Mouse (Mus musculus): ENCODE measurements around the gene Cux1. TPM values are rescaled to one million over a fixed set of nuclear protein-coding genes. Genes with fewer than 3 reads are reported as not detected.

Cux1 gene
- polyA plus RNA-seq, 1 experiment from 2014 or later: 130 TPM

- no peaks in the 10 kb centered on the region for H3K4me1 ChIP-seq (ENCODE audit: control insufficient read depth, insufficient read depth, low read length)
- 89% methylated on average over 2 of the region's 2 CpGs for WGBS
- DNase-seq (ENCODE audit: low spot score, missing footprints): no peak
- H3K27me3 ChIP-seq (ENCODE audit: control insufficient read depth, insufficient read depth, low read length): no peaks in the 10 kb centered on the region
- no peak overlapping the region for H3K9ac ChIP-seq (ENCODE audit: low read length)
- H3K36me3 ChIP-seq (ENCODE audit: control insufficient read depth, insufficient read depth, low read length): no peaks in the 10 kb centered on the region
- no peak overlapping the region for H3K4me3 ChIP-seq (ENCODE audit: low read depth, low read length)
- no peak for ATAC-seq (ENCODE audit: low FRiP score)
- H3K9me3 ChIP-seq (ENCODE audit: control insufficient read depth, low read length): no peaks in the 10 kb centered on the region
- no peak overlapping the region for H3K4me2 ChIP-seq
- H3K27ac ChIP-seq (ENCODE audit: low read depth, low read length): no peak overlapping the region
Observed at GRCm38 (mm10) chr5:136494288-136494687, 73.0 kb downstream of the Cux1 start.

- Histone ChIP-seq H3K27me3 (ENCODE audit: control insufficient read depth, insufficient read depth, low read length) (no peaks in the 10 kb centered on the region), H3K4me2 (no peak overlapping the region), H3K9me3 (ENCODE audit: control insufficient read depth, low read length) (no peaks in the 10 kb centered on the region), H3K36me3 (ENCODE audit: control insufficient read depth, insufficient read depth, low read length) (no peaks in the 10 kb centered on the region), H3K9ac (ENCODE audit: low read length) (no peak overlapping the region), H3K27ac (ENCODE audit: low read depth, low read length) (no peak overlapping the region), H3K4me1 (ENCODE audit: control insufficient read depth, insufficient read depth, low read length) (no peaks in the 10 kb centered on the region), H3K4me3 (ENCODE audit: low read depth, low read length) (no peak overlapping the region)
- DNase-seq (ENCODE audit: low spot score, missing footprints) (no peak), ATAC-seq (ENCODE audit: low FRiP score) (no peak)
- WGBS: 93% methylated on average over 5 of the region's 5 CpGs
Observed at GRCm38 (mm10) chr5:136489450-136489849, 77.8 kb downstream of the Cux1 start.

GRCm38 (mm10) chr5:136488721-136489120 lies 78.6 kb downstream of the Cux1 start:
- Histone ChIP-seq H3K4me3 (ENCODE audit: low read depth, low read length) (no peak overlapping the region), H3K4me2 (no peak overlapping the region), H3K27ac (ENCODE audit: low read depth, low read length) (no peak overlapping the region), H3K27me3 (ENCODE audit: control insufficient read depth, insufficient read depth, low read length) (no peaks in the 10 kb centered on the region), H3K9me3 (ENCODE audit: control insufficient read depth, low read length) (no peaks in the 10 kb centered on the region), H3K9ac (ENCODE audit: low read length) (no peak overlapping the region), H3K36me3 (ENCODE audit: control insufficient read depth, insufficient read depth, low read length) (no peaks in the 10 kb centered on the region), H3K4me1 (ENCODE audit: control insufficient read depth, insufficient read depth, low read length) (no peaks in the 10 kb centered on the region)
- WGBS: 78% methylated on average over 3 of the region's 3 CpGs
- no peak for DNase-seq (ENCODE audit: low spot score, missing footprints)
- no peak for ATAC-seq (ENCODE audit: low FRiP score)

- H3K9me3 ChIP-seq (ENCODE audit: control insufficient read depth, low read length): no peaks in the 10 kb centered on the region
- no peak overlapping the region for H3K9ac ChIP-seq (ENCODE audit: low read length)
- H3K27me3 ChIP-seq (ENCODE audit: control insufficient read depth, insufficient read depth, low read length): no peaks in the 10 kb centered on the region
- no peak overlapping the region for H3K4me3 ChIP-seq (ENCODE audit: low read depth, low read length)
- no peak for DNase-seq (ENCODE audit: low spot score, missing footprints)
- no peaks in the 10 kb centered on the region for H3K4me1 ChIP-seq (ENCODE audit: control insufficient read depth, insufficient read depth, low read length)
- 87% methylated on average over 1 of the region's 1 CpGs for WGBS
- no peak overlapping the region for H3K27ac ChIP-seq (ENCODE audit: low read depth, low read length)
- H3K4me2 ChIP-seq: no peak overlapping the region
- ATAC-seq (ENCODE audit: low FRiP score): no peak
- H3K36me3 ChIP-seq (ENCODE audit: control insufficient read depth, insufficient read depth, low read length): no peaks in the 10 kb centered on the region
Observed at GRCm38 (mm10) chr5:136488223-136488622, 79.1 kb downstream of the Cux1 start.

- no peaks in the 10 kb centered on the region for H3K36me3 ChIP-seq (ENCODE audit: control insufficient read depth, insufficient read depth, low read length)
- H3K4me1 ChIP-seq (ENCODE audit: control insufficient read depth, insufficient read depth, low read length): no peaks in the 10 kb centered on the region
- no peak overlapping the region for H3K9ac ChIP-seq (ENCODE audit: low read length)
- no peak overlapping the region for H3K27ac ChIP-seq (ENCODE audit: low read depth, low read length)
- no peak overlapping the region for H3K4me2 ChIP-seq
- 85% methylated on average over 11 of the region's 11 CpGs for WGBS
- no peak for ATAC-seq (ENCODE audit: low FRiP score)
- no peak overlapping the region for H3K4me3 ChIP-seq (ENCODE audit: low read depth, low read length)
- H3K9me3 ChIP-seq (ENCODE audit: control insufficient read depth, low read length): no peaks in the 10 kb centered on the region
- no peak for DNase-seq (ENCODE audit: low spot score, missing footprints)
- H3K27me3 ChIP-seq (ENCODE audit: control insufficient read depth, insufficient read depth, low read length): no peaks in the 10 kb centered on the region
Observed at GRCm38 (mm10) chr5:136487397-136488093, 79.7 kb downstream of the Cux1 start.

- 96% methylated on average over 3 of the region's 3 CpGs for WGBS
- H3K27me3 ChIP-seq (ENCODE audit: control insufficient read depth, insufficient read depth, low read length): no peaks in the 10 kb centered on the region
- no peak overlapping the region for H3K27ac ChIP-seq (ENCODE audit: low read depth, low read length)
- no peaks in the 10 kb centered on the region for H3K36me3 ChIP-seq (ENCODE audit: control insufficient read depth, insufficient read depth, low read length)
- no peak overlapping the region for H3K4me2 ChIP-seq
- no peak overlapping the region for H3K9ac ChIP-seq (ENCODE audit: low read length)
- H3K4me3 ChIP-seq (ENCODE audit: low read depth, low read length): no peak overlapping the region
- H3K4me1 ChIP-seq (ENCODE audit: control insufficient read depth, insufficient read depth, low read length): no peaks in the 10 kb centered on the region
- no peaks in the 10 kb centered on the region for H3K9me3 ChIP-seq (ENCODE audit: control insufficient read depth, low read length)
- DNase-seq (ENCODE audit: low spot score, missing footprints): no peak
- ATAC-seq (ENCODE audit: low FRiP score): no peak
Observed at GRCm38 (mm10) chr5:136486401-136486800, 80.9 kb downstream of the Cux1 start.

GRCm38 (mm10) chr5:136485397-136485796 lies 81.9 kb downstream of the Cux1 start:
- WGBS: 95% methylated on average over 6 of the region's 6 CpGs
- Histone ChIP-seq H3K27ac (ENCODE audit: low read depth, low read length) (no peak overlapping the region), H3K27me3 (ENCODE audit: control insufficient read depth, insufficient read depth, low read length) (no peaks in the 10 kb centered on the region), H3K4me1 (ENCODE audit: control insufficient read depth, insufficient read depth, low read length) (no peaks in the 10 kb centered on the region), H3K4me2 (no peak overlapping the region), H3K36me3 (ENCODE audit: control insufficient read depth, insufficient read depth, low read length) (no peaks in the 10 kb centered on the region), H3K4me3 (ENCODE audit: low read depth, low read length) (no peak overlapping the region), H3K9ac (ENCODE audit: low read length) (no peak overlapping the region), H3K9me3 (ENCODE audit: control insufficient read depth, low read length) (no peaks in the 10 kb centered on the region)
- DNase-seq (ENCODE audit: low spot score, missing footprints): no peak
- ATAC-seq (ENCODE audit: low FRiP score): no peak

- Histone ChIP-seq H3K36me3 (ENCODE audit: control insufficient read depth, insufficient read depth, low read length) (no peaks in the 10 kb centered on the region), H3K4me2 (no peak overlapping the region), H3K4me3 (ENCODE audit: low read depth, low read length) (no peak overlapping the region), H3K4me1 (ENCODE audit: control insufficient read depth, insufficient read depth, low read length) (no peaks in the 10 kb centered on the region), H3K27ac (ENCODE audit: low read depth, low read length) (no peak overlapping the region), H3K27me3 (ENCODE audit: control insufficient read depth, insufficient read depth, low read length) (no peaks in the 10 kb centered on the region), H3K9ac (ENCODE audit: low read length) (no peak overlapping the region), H3K9me3 (ENCODE audit: control insufficient read depth, low read length) (no peaks in the 10 kb centered on the region)
- WGBS: 81% methylated on average over 1 of the region's 1 CpGs
- DNase-seq (ENCODE audit: low spot score, missing footprints): no peak
- ATAC-seq (ENCODE audit: low FRiP score): no peak
Observed at GRCm38 (mm10) chr5:136482434-136482833, 84.9 kb downstream of the Cux1 start.

- Histone ChIP-seq H3K4me1 (ENCODE audit: control insufficient read depth, insufficient read depth, low read length) (no peaks in the 10 kb centered on the region), H3K4me3 (ENCODE audit: low read depth, low read length) (no peak overlapping the region), H3K4me2 (no peak overlapping the region), H3K9me3 (ENCODE audit: control insufficient read depth, low read length) (no peaks in the 10 kb centered on the region), H3K36me3 (ENCODE audit: control insufficient read depth, insufficient read depth, low read length) (no peaks in the 10 kb centered on the region), H3K9ac (ENCODE audit: low read length) (no peak overlapping the region), H3K27me3 (ENCODE audit: control insufficient read depth, insufficient read depth, low read length) (no peaks in the 10 kb centered on the region), H3K27ac (ENCODE audit: low read depth, low read length) (no peak overlapping the region)
- WGBS: 94% methylated on average over 7 of the region's 7 CpGs
- DNase-seq (ENCODE audit: low spot score, missing footprints) (no peak), ATAC-seq (ENCODE audit: low FRiP score) (no peak)
Observed at GRCm38 (mm10) chr5:136480541-136480940, 86.7 kb downstream of the Cux1 start.

All from midbrain, embryonic 11.5 days (tissue).